Mouse (Mus musculus) limb, embryonic 11.5 days (tissue): ENCODE measurements around the gene Hspbp1. TPM values are rescaled to one million over a fixed set of nuclear protein-coding genes. Genes with fewer than 3 reads are reported as not detected.

Experiments
- ATAC-seq: fragments of 200-750 bp; cut with Nextera tagmentation; 2 replicates; pipeline ENCODE4 v1.8.0; 2017; ENCODE audit warnings: low read depth; ENCODE audit not compliant: insufficient number of reproducible peaks, low FRiP score, low TSS enrichment
- DNase-seq: peaks from one replicate; pipeline ENCODE4 v3.0.0-alpha.2; 2015; ENCODE audit warnings: low spot score
- H3K27ac ChIP-seq: fragments of 300-500 bp; sonication (generic); replicated peaks from 2 replicates; pipeline ENCODE4 v1.5.1; 2014; ENCODE audit warnings: low read depth, mild to moderate bottlenecking, low read length
- H3K27me3 ChIP-seq: fragments of 300-500 bp; sonication (generic); 2 replicates; pipeline ENCODE4 v1.6.1; 2014; ENCODE audit warnings: mild to moderate bottlenecking, low read length, mixed read lengths; ENCODE audit not compliant: control insufficient read depth, insufficient read depth
- H3K36me3 ChIP-seq: fragments of 300-500 bp; sonication (generic); 2 replicates; pipeline ENCODE4 v1.6.1; 2014; ENCODE audit warnings: mild to moderate bottlenecking, low read length, moderate library complexity, mixed read lengths; ENCODE audit not compliant: control insufficient read depth, insufficient read depth
- H3K4me1 ChIP-seq: fragments of 300-500 bp; sonication (generic); 2 replicates; pipeline ENCODE4 v1.6.1; 2014; ENCODE audit warnings: low read length, mixed read lengths; ENCODE audit not compliant: control insufficient read depth, insufficient read depth
- H3K4me2 ChIP-seq: fragments of 300-500 bp; sonication (generic); 2 replicates; pipeline ENCODE4 v1.6.1; 2014; ENCODE audit warnings: low read depth, mild to moderate bottlenecking, moderate library complexity; ENCODE audit not compliant: severe bottlenecking
- H3K4me3 ChIP-seq: fragments of 300-500 bp; sonication (generic); 2 replicates; pipeline ENCODE4 v1.5.1; 2014; ENCODE audit warnings: low read depth, low read length
- H3K9ac ChIP-seq: fragments of 300-500 bp; sonication (generic); 2 replicates; pipeline ENCODE4 v1.6.1; 2014; ENCODE audit warnings: mild to moderate bottlenecking, low read length
- H3K9me3 ChIP-seq: fragments of 300-500 bp; sonication (generic); 2 replicates; pipeline ENCODE4 v1.6.1; 2016; ENCODE audit warnings: low read length; ENCODE audit not compliant: control insufficient read depth
- WGBS: fragments of 180-500 bp; shearing (Covaris S2); extraction: QIAGEN DNeasy Blood & Tissue Kit; methylation state at CpG from one replicate; pipeline ENCODE4 v1.1.7; 2014; 5-methylcytosine and 5-hydroxymethylcytosine counted together
- polyA plus RNA-seq: library from polyadenylated mRNA; unstranded; fragments of >200 nt; fragmentation: Nextera tagmentation; extraction: Ambion mirVana; gene quantifications from 2 replicates; pipeline ENCODE4 v1.2.1, GENCODE M21; 2014

Hspbp1 gene
- 104 and 112 TPM in 2 replicates for polyA plus RNA-seq

DNA sequence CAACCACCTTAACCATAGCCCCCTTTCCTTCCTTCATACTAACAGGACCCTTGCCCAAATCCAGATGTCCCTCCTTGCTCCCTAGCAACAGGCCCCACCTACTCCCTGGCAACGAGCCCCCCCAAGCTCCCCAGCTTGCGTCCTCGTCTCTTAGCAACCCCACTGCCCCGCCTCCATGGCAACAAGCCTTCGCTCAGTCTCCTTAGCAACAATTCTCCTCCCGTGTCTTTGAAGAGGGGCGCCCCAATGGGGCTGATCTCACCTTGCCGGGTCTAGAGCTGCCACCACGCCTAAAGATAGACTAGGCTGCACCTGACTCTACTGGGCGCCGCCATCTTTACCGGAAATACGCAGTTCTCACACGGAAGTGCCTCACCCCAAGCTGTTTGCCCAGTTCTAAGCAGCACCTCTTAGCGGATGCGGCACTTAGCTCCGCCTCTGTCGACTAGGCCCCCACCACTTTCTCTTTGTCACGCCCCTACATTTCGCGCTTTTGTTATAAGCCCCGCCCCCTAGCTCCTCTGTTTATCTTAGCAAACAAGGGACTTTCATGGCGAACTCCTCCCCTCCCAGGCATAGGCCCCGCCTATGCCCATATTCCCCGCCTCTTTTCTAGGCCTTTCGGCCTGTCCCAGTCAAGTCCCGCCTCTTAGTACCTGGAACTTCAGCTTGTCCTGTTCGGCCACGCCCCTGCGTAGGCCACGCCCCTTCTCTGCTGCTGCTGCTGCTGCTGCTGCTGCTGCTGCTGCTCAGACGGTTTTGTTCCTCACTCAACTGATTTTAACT, at the start of gene Hspbp1:
Hspbp1 (minus strand) TSS at position 437 of the 786 bp plus-strand sequence.
- peaks cover 5% of the 10 kb centered on the region; the same call in 1 of the 2 replicates for H3K4me1 ChIP-seq
- WGBS: 0% methylated on average over 32 of the region's 32 CpGs
- H3K4me2 ChIP-seq: peak within 1 kb of the TSS; percentile 83
- peak; percentile 96 for DNase-seq
- H3K9ac ChIP-seq: peak within 1 kb of the TSS; percentile 67
- peak within 1 kb of the TSS; percentile 74 for H3K4me3 ChIP-seq
- no peaks in the 10 kb centered on the region for H3K27me3 ChIP-seq
- peak; percentile 98 for ATAC-seq
- H3K9me3 ChIP-seq: no peaks in the 10 kb centered on the region
- H3K27ac ChIP-seq: peak within 1 kb of the TSS; percentile 62; the same call in 1 of the 2 replicates
- H3K36me3 ChIP-seq: peaks cover 6% of the 10 kb centered on the region; the same call in 1 of the 2 replicates

DNA sequence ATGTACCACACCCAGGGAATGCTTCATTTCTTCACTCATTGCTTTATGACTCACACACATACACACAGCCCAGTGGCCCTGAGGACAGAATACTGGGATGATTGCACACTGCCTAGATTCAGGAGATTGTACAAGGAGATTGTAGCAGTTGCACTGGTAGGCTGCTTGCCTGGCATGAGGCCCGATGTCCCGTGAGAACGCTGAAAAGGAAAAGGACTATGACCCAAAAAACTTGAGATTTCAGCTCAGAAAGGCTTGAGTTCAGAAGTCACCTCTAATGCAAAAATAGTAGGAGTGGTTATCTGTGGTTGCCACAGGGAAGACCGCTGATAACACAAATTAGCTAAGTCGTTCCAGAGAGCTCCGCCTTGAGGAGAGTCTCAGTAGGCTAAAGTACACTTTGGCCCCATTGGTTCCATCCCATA, 48.1 kb upstream of the Hspbp1 start:
- H3K27ac ChIP-seq: no peak overlapping the region
- no peaks in the 10 kb centered on the region for H3K4me1 ChIP-seq
- no peaks in the 10 kb centered on the region for H3K36me3 ChIP-seq
- H3K4me3 ChIP-seq: no peak overlapping the region
- H3K4me2 ChIP-seq: no peak overlapping the region
- no peaks in the 10 kb centered on the region for H3K27me3 ChIP-seq
- 69% methylated on average over 6 of the region's 6 CpGs for WGBS
- ATAC-seq: no peak
- H3K9ac ChIP-seq: no peak overlapping the region
- no peak for DNase-seq
- H3K9me3 ChIP-seq: no peaks in the 10 kb centered on the region

DNA sequence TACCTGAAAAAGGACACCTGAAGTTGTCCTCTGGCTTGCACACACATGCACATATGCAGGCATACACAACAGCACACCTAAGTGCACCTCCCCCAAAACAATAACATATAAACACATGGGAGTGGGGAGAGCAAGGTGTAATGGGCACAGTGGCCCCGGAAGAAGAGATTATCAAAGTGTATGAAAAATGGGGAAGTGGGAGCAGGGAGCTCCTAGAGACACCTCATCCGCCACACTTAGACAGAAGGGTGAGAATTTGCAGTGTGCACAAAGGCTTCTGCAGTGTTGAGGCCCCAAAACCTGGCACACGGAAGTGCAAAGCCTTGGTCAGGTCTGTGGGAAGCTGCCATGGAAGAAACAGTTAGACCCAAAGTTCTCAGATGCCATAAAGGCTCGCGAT, 46.2 kb upstream of the Hspbp1 start:
- DNase-seq (no peak), ATAC-seq (no peak)
- Histone ChIP-seq H3K4me3 (no peak overlapping the region), H3K27ac (no peak overlapping the region), H3K27me3 (no peaks in the 10 kb centered on the region), H3K4me1 (no peaks in the 10 kb centered on the region), H3K36me3 (no peaks in the 10 kb centered on the region), H3K4me2 (no peak overlapping the region), H3K9ac (no peak overlapping the region), H3K9me3 (no peaks in the 10 kb centered on the region)
- WGBS: 77% methylated on average over 5 of the region's 5 CpGs

DNA sequence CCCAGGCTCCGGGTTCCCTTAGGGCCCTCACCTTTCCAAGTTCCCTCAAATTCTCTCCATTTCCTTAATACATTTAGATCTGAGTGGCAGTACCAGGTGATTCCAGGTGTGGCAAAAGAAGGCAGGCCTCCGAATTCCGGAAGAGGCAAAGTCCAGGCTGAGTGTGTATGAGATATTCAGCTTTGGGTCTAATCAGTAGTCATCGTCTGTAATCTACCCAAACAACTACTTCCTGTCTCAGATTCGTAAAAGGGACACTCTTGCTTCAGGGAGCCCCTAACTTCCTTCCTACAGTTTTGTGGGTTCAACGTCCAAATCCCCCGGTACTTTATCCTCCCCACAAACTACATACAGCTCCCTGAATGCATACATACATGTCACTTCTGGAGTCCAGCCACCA, 40.3 kb upstream of the Hspbp1 start, which contains the start of gene Tmem150b:
Tmem150b (minus strand) TSS at position 81 of the 400 bp plus-strand sequence.
- no peak within 1 kb of the TSS for H3K27ac ChIP-seq
- no peaks in the 10 kb centered on the region for H3K36me3 ChIP-seq
- H3K4me2 ChIP-seq: no peak within 1 kb of the TSS
- no peak for ATAC-seq
- DNase-seq: no peak
- H3K4me3 ChIP-seq: no peak within 1 kb of the TSS
- H3K27me3 ChIP-seq: no peaks in the 10 kb centered on the region
- H3K9me3 ChIP-seq: no peaks in the 10 kb centered on the region
- WGBS: 83% methylated on average over 7 of the region's 7 CpGs
- no peaks in the 10 kb centered on the region for H3K4me1 ChIP-seq
- no peak within 1 kb of the TSS for H3K9ac ChIP-seq

DNA sequence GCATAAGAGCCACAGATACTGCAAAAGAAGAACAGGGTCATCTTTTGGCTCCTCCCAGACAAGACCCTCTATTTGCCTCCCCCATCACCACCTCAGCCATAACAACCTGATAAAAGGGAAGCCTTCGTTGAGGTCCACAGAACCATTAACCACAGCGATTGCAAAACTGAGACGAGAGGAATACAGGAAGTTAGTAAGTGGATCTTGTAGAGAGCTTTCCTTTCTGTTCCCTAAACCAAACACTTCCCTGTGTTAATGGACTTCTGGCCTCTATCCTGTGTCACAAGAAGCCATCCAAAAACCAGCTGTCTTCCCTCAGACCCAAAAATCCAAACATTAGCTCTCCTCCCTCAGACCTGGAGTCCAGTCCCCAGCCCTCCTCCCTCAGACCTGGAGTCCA, 39.5 kb upstream of the Hspbp1 start:
- Histone ChIP-seq H3K9me3 (no peaks in the 10 kb centered on the region), H3K27me3 (no peaks in the 10 kb centered on the region), H3K4me3 (no peak overlapping the region), H3K4me1 (no peaks in the 10 kb centered on the region), H3K36me3 (no peaks in the 10 kb centered on the region), H3K4me2 (no peak overlapping the region), H3K27ac (no peak overlapping the region), H3K9ac (no peak overlapping the region)
- no peak for DNase-seq
- WGBS: 65% methylated on average over 3 of the region's 3 CpGs
- ATAC-seq: no peak

DNA sequence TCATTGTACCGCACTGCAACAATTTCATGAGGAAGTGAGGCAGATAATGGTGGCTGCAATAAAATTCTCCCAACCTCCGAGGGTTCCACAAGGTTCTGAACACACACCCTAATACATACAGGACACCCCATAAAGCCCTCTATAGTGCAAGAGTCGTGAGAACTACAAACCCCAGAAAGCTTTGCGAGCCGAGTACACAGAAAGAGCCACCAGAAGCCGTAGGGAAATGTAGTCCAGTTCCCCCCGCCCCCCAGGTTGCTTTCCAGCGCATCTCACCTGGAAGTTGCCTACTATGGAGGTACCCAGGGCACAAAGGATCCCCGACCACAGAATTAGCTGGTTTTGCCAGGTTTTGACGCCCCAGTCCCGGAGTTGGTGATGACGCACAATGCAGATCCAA, 38.6 kb upstream of the Hspbp1 start:
- Histone ChIP-seq H3K9ac (peak overlapping the region; percentile 43), H3K36me3 (no peaks in the 10 kb centered on the region), H3K4me2 (peak overlapping the region; percentile 41), H3K27me3 (no peaks in the 10 kb centered on the region), H3K9me3 (no peaks in the 10 kb centered on the region), H3K4me3 (no peak overlapping the region; the same call in 1 of the 2 replicates), H3K4me1 (no peaks in the 10 kb centered on the region), H3K27ac (no peak overlapping the region)
- no peak for DNase-seq
- no peak for ATAC-seq
- WGBS: 38% methylated on average over 12 of the region's 12 CpGs

DNA sequence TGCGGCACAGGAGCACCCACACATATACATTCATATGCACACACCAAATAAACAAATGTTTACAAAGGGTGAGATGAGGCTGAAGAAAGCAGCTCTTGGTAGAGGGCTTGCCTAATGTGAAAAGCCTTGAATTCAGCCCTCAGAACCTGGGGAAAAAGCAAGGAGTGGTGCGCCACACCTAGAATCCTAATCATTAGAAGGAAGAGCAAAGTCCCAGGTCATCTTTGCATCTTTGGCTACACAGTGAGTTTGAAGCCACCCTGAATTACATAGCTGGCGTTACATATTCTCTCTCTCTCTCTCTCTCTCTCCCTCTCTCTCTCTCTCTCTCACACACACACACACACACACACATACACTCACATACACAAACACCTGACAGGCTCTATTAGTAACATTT, 34.4 kb upstream of the Hspbp1 start:
- H3K27ac ChIP-seq: no peak overlapping the region
- DNase-seq (no peak), ATAC-seq (no peak)
- H3K9me3 ChIP-seq: no peaks in the 10 kb centered on the region
- H3K36me3 ChIP-seq: peaks cover 2% of the 10 kb centered on the region; the same call in 1 of the 2 replicates
- WGBS: 88% methylated on average over 3 of the region's 3 CpGs
- H3K4me2 ChIP-seq: no peak overlapping the region
- no peak overlapping the region for H3K9ac ChIP-seq
- H3K4me1 ChIP-seq: no peaks in the 10 kb centered on the region
- no peak overlapping the region for H3K4me3 ChIP-seq
- H3K27me3 ChIP-seq: no peaks in the 10 kb centered on the region

DNA sequence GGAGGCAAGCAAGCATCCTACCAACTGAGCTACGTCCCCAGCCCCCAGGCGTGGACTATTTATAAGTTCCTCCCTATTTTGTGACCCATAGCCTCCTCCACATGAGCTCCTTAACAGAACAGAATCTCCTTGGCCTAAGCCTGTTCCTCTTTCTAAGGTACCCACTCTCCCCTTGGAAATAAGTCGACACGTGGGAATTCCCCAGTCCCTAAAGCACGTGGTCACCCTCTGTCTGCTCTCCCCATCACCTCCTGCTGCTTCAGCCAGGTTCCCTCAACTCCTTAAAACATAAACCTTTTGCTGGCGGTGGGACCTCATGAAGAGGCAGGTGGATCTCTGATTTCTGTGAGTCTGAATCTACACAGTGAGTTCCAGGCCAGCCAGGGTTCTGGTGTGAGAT, 32.1 kb upstream of the Hspbp1 start:
- H3K27ac ChIP-seq: no peak overlapping the region
- H3K4me1 ChIP-seq: no peaks in the 10 kb centered on the region
- no peaks in the 10 kb centered on the region for H3K27me3 ChIP-seq
- H3K9ac ChIP-seq: no peak overlapping the region
- H3K36me3 ChIP-seq: peaks cover 2% of the 10 kb centered on the region; the same call in 1 of the 2 replicates
- H3K4me2 ChIP-seq: no peak overlapping the region
- no peak for DNase-seq
- H3K9me3 ChIP-seq: no peaks in the 10 kb centered on the region
- ATAC-seq: no peak
- H3K4me3 ChIP-seq: no peak overlapping the region
- WGBS: 74% methylated on average over 6 of the region's 6 CpGs
